Mouse (Mus musculus) intestine, postnatal 0 days (tissue): ENCODE results near the gene Casc1. TPM values are rescaled to one million over a fixed set of nuclear protein-coding genes. Genes with fewer than 3 reads are reported as not detected.

ENCODE experiments used
- ATAC-seq: fragments of 200-750 bp; cut with Nextera tagmentation; 2 replicates; pipeline ENCODE4 v1.8.0; 2017; ENCODE audit warnings: mild to moderate bottlenecking, moderate TSS enrichment, moderate library complexity
- H3K27ac ChIP-seq: fragments of 300-500 bp; sonication (generic); 2 replicates; pipeline ENCODE4 v1.5.1; 2014; ENCODE audit warnings: mild to moderate bottlenecking, low read depth, low read length, moderate library complexity
- H3K27me3 ChIP-seq: fragments of 300-500 bp; sonication (generic); replicated peaks from 2 replicates; pipeline ENCODE4 v1.6.1; 2014; ENCODE audit warnings: low read length, mixed read lengths; ENCODE audit not compliant: control insufficient read depth, insufficient read depth
- H3K36me3 ChIP-seq: fragments of 300-500 bp; sonication (generic); 2 replicates; pipeline ENCODE4 v1.6.1; 2014; ENCODE audit warnings: mild to moderate bottlenecking, moderate library complexity; ENCODE audit not compliant: control insufficient read depth, insufficient read depth
- H3K4me1 ChIP-seq: fragments of 300-500 bp; sonication (generic); replicated peaks from 2 replicates; pipeline ENCODE4 v1.6.1; 2014; ENCODE audit warnings: antibody characterized with exemption, low read length, mixed read lengths; ENCODE audit not compliant: control insufficient read depth, insufficient read depth
- H3K4me2 ChIP-seq: fragments of 300-500 bp; sonication (generic); replicated peaks from 2 replicates; pipeline ENCODE4 v1.6.1; 2014; ENCODE audit warnings: low read depth, mild to moderate bottlenecking, moderate library complexity
- H3K4me3 ChIP-seq: fragments of 300-500 bp; sonication (generic); 2 replicates; pipeline ENCODE4 v1.5.1; 2014; ENCODE audit warnings: low read depth, low read length
- H3K9ac ChIP-seq: fragments of 300-500 bp; sonication (generic); 2 replicates; pipeline ENCODE4 v1.6.1; 2014; ENCODE audit warnings: mild to moderate bottlenecking, low read depth, low read length
- H3K9me3 ChIP-seq: fragments of 300-500 bp; sonication (generic); 2 replicates; pipeline ENCODE4 v1.6.1; 2016; ENCODE audit warnings: mixed run types; ENCODE audit not compliant: control insufficient read depth
- CTCF ChIP-seq: sonication (generic); IDR thresholded peaks from 2 replicates; pipeline ENCODE4 v1.5.1; 2016; ENCODE audit warnings: low read depth, mild to moderate bottlenecking, control low read depth, antibody characterized with exemption, moderate library complexity
- WGBS: fragments of 180-500 bp; shearing (Covaris S2); extraction: QIAGEN DNeasy Blood & Tissue Kit; methylation state at CpG from one replicate; pipeline ENCODE4 v1.1.7; 2014; 5-methylcytosine and 5-hydroxymethylcytosine counted together
- polyA plus RNA-seq: library from polyadenylated mRNA; unstranded; fragments of >200 nt; fragmentation: Nextera tagmentation; extraction: Ambion mirVana; gene quantifications from 2 replicates; pipeline ENCODE4 v1.2.1, GENCODE M21; 2015

Gene Casc1
- polyA plus RNA-seq, 1 experiment from 2014 or later: 0.08 TPM

GRCm38 (mm10) chr6:145211376-145212305, 836 bp upstream of the Casc1 start:
- H3K4me3 ChIP-seq: peak overlapping the region; percentile 74
- 1% methylated on average over 21 of the region's 21 CpGs for WGBS

DNA sequence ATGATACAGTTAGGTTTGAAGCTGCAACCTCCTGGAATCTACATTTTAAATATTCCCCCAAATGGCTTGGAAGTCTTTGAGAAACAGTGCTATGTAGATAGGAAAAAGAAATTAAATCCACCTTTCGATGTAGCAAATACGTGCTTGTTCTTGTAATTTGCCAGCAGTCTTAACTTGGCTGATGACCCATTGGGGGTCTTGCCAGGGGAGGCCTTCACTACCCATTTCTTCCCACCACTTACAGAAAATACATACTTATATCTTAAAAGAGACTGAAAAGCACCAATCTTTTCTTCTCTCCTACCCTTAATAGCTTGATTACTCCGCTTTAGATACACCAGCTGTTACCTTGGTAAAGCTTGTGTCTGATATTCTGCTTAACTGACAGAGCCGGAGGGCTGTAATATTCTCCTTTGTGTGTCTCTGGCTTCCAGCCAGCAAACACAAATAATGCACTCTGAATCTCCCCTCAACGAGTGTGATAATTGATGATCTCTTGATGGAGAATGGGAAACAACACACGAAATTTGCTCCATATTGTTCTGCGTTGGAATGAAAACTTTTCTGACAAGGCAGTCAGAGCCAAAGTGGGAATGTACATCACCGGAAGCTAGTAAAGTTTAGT, 637 bp downstream of the Casc1 start:
- Histone ChIP-seq H3K36me3 (no peaks in the 10 kb centered on the region), H3K4me2 (peak overlapping the region; percentile 74), H3K27me3 (no peaks in the 10 kb centered on the region), H3K9me3 (no peaks in the 10 kb centered on the region), H3K27ac (no peak overlapping the region), H3K4me1 (no peaks in the 10 kb centered on the region), H3K9ac (no peak overlapping the region), H3K4me3 (peak overlapping the region; percentile 36)
- ATAC-seq: no peak
- TF ChIP-seq CTCF: no peak
- WGBS: 31% methylated on average over 8 of the region's 8 CpGs

More at GRCm38 (mm10) chr6:145211376-145212305, 836 bp upstream of the Casc1 start:
- no peaks in the 10 kb centered on the region for H3K27me3 ChIP-seq
- TF ChIP-seq CTCF: peak; percentile 34; the same call in 1 of the 2 replicates
- H3K36me3 ChIP-seq: no peaks in the 10 kb centered on the region
- no peaks in the 10 kb centered on the region for H3K4me1 ChIP-seq
- peak overlapping the region; percentile 60 for H3K4me2 ChIP-seq
- peak overlapping the region; percentile 98 for H3K27ac ChIP-seq
- peak overlapping the region; percentile 87 for H3K9ac ChIP-seq
- no peaks in the 10 kb centered on the region for H3K9me3 ChIP-seq
- peak; percentile 37 for ATAC-seq

GRCm38 (mm10) chr6:145205142-145205541, 5.7 kb downstream of the Casc1 start:
- Histone ChIP-seq H3K4me1 (no peaks in the 10 kb centered on the region), H3K27ac (no peak overlapping the region), H3K27me3 (no peaks in the 10 kb centered on the region), H3K9me3 (no peaks in the 10 kb centered on the region), H3K4me3 (no peak overlapping the region), H3K36me3 (no peaks in the 10 kb centered on the region), H3K9ac (no peak overlapping the region), H3K4me2 (no peak overlapping the region)
- 79% methylated on average over 10 of the region's 10 CpGs for WGBS
- TF ChIP-seq CTCF: no peak
- ATAC-seq: no peak

DNA sequence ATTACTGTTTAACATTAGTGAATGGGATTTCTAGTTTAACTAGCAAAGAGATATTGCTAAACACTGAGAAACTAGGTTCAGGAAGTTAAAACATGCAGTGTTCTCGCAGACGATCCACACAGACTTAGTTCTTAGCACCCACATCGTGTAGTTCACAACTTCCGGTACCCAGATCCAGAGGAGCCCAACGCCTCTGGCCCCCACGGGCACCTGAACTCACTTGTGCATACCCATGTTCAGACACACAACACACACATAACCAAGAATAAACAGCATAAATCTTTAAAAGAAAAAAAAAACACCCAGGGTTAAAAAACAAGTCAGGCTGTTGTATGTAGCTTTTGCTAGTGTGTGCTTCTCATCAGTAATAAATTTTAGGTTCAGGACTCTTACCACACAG, 6.4 kb downstream of the Casc1 start:
- WGBS: 81% methylated on average over 6 of the region's 6 CpGs
- TF ChIP-seq CTCF: no peak
- Histone ChIP-seq H3K9ac (no peak overlapping the region), H3K4me2 (no peak overlapping the region), H3K27me3 (no peaks in the 10 kb centered on the region), H3K4me1 (no peaks in the 10 kb centered on the region), H3K4me3 (no peak overlapping the region), H3K27ac (no peak overlapping the region), H3K36me3 (no peaks in the 10 kb centered on the region), H3K9me3 (no peaks in the 10 kb centered on the region)
- no peak for ATAC-seq

GRCm38 (mm10) chr6:145202432-145203125, 8.2 kb downstream of the Casc1 start:
- no peak overlapping the region for H3K9ac ChIP-seq
- ATAC-seq: no peak
- TF ChIP-seq CTCF: no peak
- H3K9me3 ChIP-seq: no peaks in the 10 kb centered on the region
- H3K4me3 ChIP-seq: no peak overlapping the region
- no peaks in the 10 kb centered on the region for H3K4me1 ChIP-seq
- H3K27ac ChIP-seq: no peak overlapping the region
- WGBS: 75% methylated on average over 13 of the region's 13 CpGs
- no peaks in the 10 kb centered on the region for H3K27me3 ChIP-seq
- no peaks in the 10 kb centered on the region for H3K36me3 ChIP-seq
- H3K4me2 ChIP-seq: no peak overlapping the region
